22 mouse cellular contexts compared by ENCODE assay signal in the genomic region with DNA sequence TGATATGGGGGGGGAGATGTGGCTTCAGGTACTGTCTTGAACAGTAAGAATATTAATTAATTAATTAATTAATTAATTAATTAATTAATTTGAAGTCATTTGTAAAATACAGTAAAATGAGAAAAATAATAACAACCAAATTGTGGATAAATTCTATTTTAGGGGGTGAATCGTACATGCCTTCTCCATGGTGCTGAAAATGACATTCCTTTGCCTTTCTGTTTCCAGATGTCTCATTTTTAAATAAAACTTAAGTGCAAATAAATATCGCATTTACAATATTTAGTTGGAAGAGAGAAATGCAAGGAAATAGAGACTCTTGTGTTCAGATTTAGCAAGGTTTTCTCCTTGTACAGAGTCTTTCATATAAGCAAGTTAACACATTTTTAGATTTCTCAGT.
DNase-seq lines count a peak whose midpoint lies in the region; ATAC-seq and TF ChIP-seq lines count a peak whose summit lies in the region.
"Had no signal": no experiment of that assay in that cellular context is flagged by ENCODE, and none has a peak within 500 bp of the region (broad histone marks: within the 10 kb centered on the region; RNA-seq: fewer than 3 reads in every experiment).

No protein-coding gene starts in this region.

- no peaks in the 10 kb centered on the region for H3K9me3 ChIP-seq in hindbrain, embryonic 11.5 days (ENCODE audit: control insufficient read depth, low read length)
- no peaks in the 10 kb centered on the region for H3K9me3 ChIP-seq in hindbrain, embryonic 13.5 days
- H3K9me3 ChIP-seq in liver, postnatal 0 days (ENCODE audit: low read length) = no peaks in the 10 kb centered on the region
- H3K9me3 ChIP-seq: embryonic facial prominence, embryonic 15.5 days; forebrain, embryonic 10.5 days; heart, embryonic 15.5 days; hindbrain, embryonic 15.5 days had no signal

- peak; percentile 6 for DNase-seq in hindbrain, embryonic 11.5 days (ENCODE audit: low spot score)
- peak; percentile 20 for DNase-seq in liver, adult 2 months (ENCODE audit: extremely low read depth, low read depth, low spot score)
- DNase-seq in liver, postnatal 0 days = no peak
- peak; percentile 20 for DNase-seq in embryo, embryonic 10.5 days (ENCODE audit: low spot score)
- DNase-seq in hindlimb bud, embryonic 11.5 days (ENCODE audit: extremely low spot score, low read depth, low spot score) = peak; percentile 20
- DNase-seq in thymus, adult 2 months = no peak
- no peak for DNase-seq in frontal cortex, postnatal 25 days (ENCODE audit: low spot score in 2 of 2)
- DNase-seq: adrenal gland, postnatal 10 days; cerebellum, adult 11-12 months; cerebellum, adult 9-10 months; cerebellum, postnatal 25 days; gastrocnemius, postnatal 14 days; heart, adult 2 months; heart, postnatal 14 days had no signal

- TF ChIP-seq POLR2A in liver, adult 2 months (IDR thresholded peaks at IDR 0.05; ENCODE audit: extremely low read depth, insufficient read depth, low read length) = no peak
- TF ChIP-seq POLR2A in thymus, adult 2 months (IDR thresholded peaks at IDR 0.05; ENCODE audit: control insufficient read depth, extremely low read depth, insufficient read depth, low read length, poor library complexity) = no peak

- no peak for ATAC-seq in hindbrain, embryonic 11.5 days (ENCODE audit: low FRiP score)
- ATAC-seq in hindbrain, embryonic 13.5 days (ENCODE audit: low FRiP score) = no peak
- ATAC-seq in liver, postnatal 0 days = no peak
- ATAC-seq: inflammation-experienced regulatory T-cells, adult 6 months had no signal

- no peak overlapping the region for H3K4me2 ChIP-seq in hindbrain, embryonic 11.5 days (replicated peaks; ENCODE audit: low read depth, low read length)
- H3K4me2 ChIP-seq in hindbrain, embryonic 13.5 days = no peak overlapping the region
- no peak overlapping the region for H3K4me2 ChIP-seq in liver, postnatal 0 days (ENCODE audit: low read depth, low read length)
- H3K4me2 ChIP-seq: embryonic facial prominence, embryonic 15.5 days; heart, embryonic 11.5 days; heart, embryonic 15.5 days; hindbrain, embryonic 15.5 days had no signal

- no peaks in the 10 kb centered on the region for H3K79me2 ChIP-seq in liver, adult 2 months (ENCODE audit: control insufficient read depth, insufficient read depth, low read length)

- no peak for TF ChIP-seq EP300 in liver, postnatal 0 days (IDR thresholded peaks at IDR 0.05; ENCODE audit: low read depth)

- H3K4me3 ChIP-seq in hindbrain, embryonic 11.5 days (ENCODE audit: low read depth, low read length) = no peak overlapping the region
- H3K4me3 ChIP-seq in hindbrain, embryonic 13.5 days = no peak overlapping the region
- no peak overlapping the region for H3K4me3 ChIP-seq in liver, adult 2 months (ENCODE audit: insufficient read depth, low read depth, low read length)
- H3K4me3 ChIP-seq in liver, postnatal 0 days (ENCODE audit: low read depth, low read length) = no peak overlapping the region
- no peak overlapping the region for H3K4me3 ChIP-seq in thymus, adult 2 months (ENCODE audit: control insufficient read depth, insufficient read depth, low read length)
- H3K4me3 ChIP-seq: embryonic facial prominence, embryonic 15.5 days; erythroblast, embryonic 14.5 days; forebrain, embryonic 10.5 days; heart, adult 2 months; heart, embryonic 15.5 days; hindbrain, embryonic 15.5 days had no signal

- no peaks in the 10 kb centered on the region for H3K36me3 ChIP-seq in hindbrain, embryonic 11.5 days (ENCODE audit: control insufficient read depth, insufficient read depth, low read length)
- no peaks in the 10 kb centered on the region for H3K36me3 ChIP-seq in hindbrain, embryonic 13.5 days
- peaks cover 14% of the 10 kb centered on the region for H3K36me3 ChIP-seq in liver, adult 2 months (ENCODE audit: control insufficient read depth, insufficient read depth, low read length)
- no peaks in the 10 kb centered on the region; the same call in 1 of the 2 replicates for H3K36me3 ChIP-seq in liver, postnatal 0 days (replicated peaks; ENCODE audit: insufficient read depth, low read length)
- no peaks in the 10 kb centered on the region for H3K36me3 ChIP-seq in thymus, adult 2 months (ENCODE audit: control insufficient read depth, insufficient read depth, low read length)
- H3K36me3 ChIP-seq: embryonic facial prominence, embryonic 15.5 days; forebrain, embryonic 10.5 days; heart, embryonic 15.5 days; hindbrain, embryonic 15.5 days had no signal

- no peaks in the 10 kb centered on the region for H3K4me1 ChIP-seq in hindbrain, embryonic 11.5 days (replicated peaks; ENCODE audit: control insufficient read depth, insufficient read depth, low read length)
- H3K4me1 ChIP-seq in hindbrain, embryonic 13.5 days (replicated peaks) = no peaks in the 10 kb centered on the region
- no peaks in the 10 kb centered on the region for H3K4me1 ChIP-seq in liver, adult 2 months (ENCODE audit: control insufficient read depth, insufficient read depth, low read length)
- no peaks in the 10 kb centered on the region for H3K4me1 ChIP-seq in liver, postnatal 0 days (ENCODE audit: insufficient read depth)
- no peaks in the 10 kb centered on the region for H3K4me1 ChIP-seq in thymus, adult 2 months (replicated peaks; ENCODE audit: control insufficient read depth, insufficient read depth, low read length)
- H3K4me1 ChIP-seq: embryonic facial prominence, embryonic 15.5 days; forebrain, embryonic 10.5 days; heart, embryonic 15.5 days; hindbrain, embryonic 15.5 days had no signal

- no peak for TF ChIP-seq CTCF in liver, adult 2 months (IDR thresholded peaks at IDR 0.05; ENCODE audit: low read depth, low read length)
- TF ChIP-seq CTCF in liver, postnatal 0 days (IDR thresholded peaks at IDR 0.05; ENCODE audit: low read depth) = no peak
- TF ChIP-seq CTCF in thymus, adult 2 months (IDR thresholded peaks at IDR 0.05; ENCODE audit: borderline replicate concordance, control insufficient read depth, extremely low read depth, insufficient read depth, low read length, poor library complexity) = no peak

- H3K9ac ChIP-seq in hindbrain, embryonic 11.5 days (ENCODE audit: low read depth, low read length) = no peak overlapping the region
- H3K9ac ChIP-seq in hindbrain, embryonic 13.5 days = no peak overlapping the region
- H3K9ac ChIP-seq in liver, adult 2 months (ENCODE audit: low read depth, low read length) = no peak overlapping the region
- no peak overlapping the region for H3K9ac ChIP-seq in liver, postnatal 0 days (replicated peaks)
- H3K9ac ChIP-seq: embryonic facial prominence, embryonic 15.5 days; heart, embryonic 15.5 days; hindbrain, embryonic 15.5 days had no signal

- WGBS in hindbrain, embryonic 11.5 days = 83% methylated on average over 2 of the region's 2 CpGs
- WGBS in hindbrain, embryonic 13.5 days = 90% methylated on average over 2 of the region's 2 CpGs
- WGBS in liver, adult 2 months = 56% methylated on average over 2 of the region's 2 CpGs
- WGBS in liver, postnatal 0 days (ENCODE audit: insufficient replicate concordance) = 66% methylated on average over 2 of the region's 2 CpGs
- WGBS in thymus, adult 2 months = 84% methylated on average over 2 of the region's 2 CpGs

- H3K27me3 ChIP-seq in hindbrain, embryonic 11.5 days (ENCODE audit: control insufficient read depth, insufficient read depth, low read length) = no peaks in the 10 kb centered on the region
- no peaks in the 10 kb centered on the region for H3K27me3 ChIP-seq in hindbrain, embryonic 13.5 days
- H3K27me3 ChIP-seq in liver, adult 2 months (ENCODE audit: control insufficient read depth, insufficient read depth, low read length) = no peaks in the 10 kb centered on the region
- no peaks in the 10 kb centered on the region for H3K27me3 ChIP-seq in liver, postnatal 0 days (ENCODE audit: insufficient read depth, low read length)
- no peaks in the 10 kb centered on the region for H3K27me3 ChIP-seq in thymus, adult 2 months (ENCODE audit: control insufficient read depth, insufficient read depth, low read length)
- H3K27me3 ChIP-seq: embryonic facial prominence, embryonic 15.5 days; heart, embryonic 15.5 days; hindbrain, embryonic 15.5 days had no signal

- H3K27ac ChIP-seq in hindbrain, embryonic 11.5 days (ENCODE audit: low read depth, low read length) = no peak overlapping the region
- no peak overlapping the region for H3K27ac ChIP-seq in hindbrain, embryonic 13.5 days
- H3K27ac ChIP-seq in liver, adult 2 months (replicated peaks; ENCODE audit: insufficient read depth, low read depth, low read length) = no peak overlapping the region
- H3K27ac ChIP-seq in liver, postnatal 0 days (ENCODE audit: low read depth) = no peak overlapping the region
- H3K27ac ChIP-seq in thymus, adult 2 months (ENCODE audit: control insufficient read depth, insufficient read depth, low read length) = no peak overlapping the region
- H3K27ac ChIP-seq: embryonic facial prominence, embryonic 15.5 days; forebrain, embryonic 10.5 days; heart, adult 2 months; heart, embryonic 15.5 days; hindbrain, embryonic 15.5 days had no signal

Comparison
In these comparisons a context has a peak if more than half of its experiments do, and no peak if none do; other contexts are left out.
1. DNase-seq: peak in hindbrain, embryonic 11.5 days (single experiment), liver, adult 2 months (single experiment), embryo, embryonic 10.5 days (single experiment) and hindlimb bud, embryonic 11.5 days (single experiment); none in liver, postnatal 0 days (single experiment), thymus, adult 2 months (single experiment) and frontal cortex, postnatal 25 days (0 of 2).